Mouse (Mus musculus): ENCODE results near the gene Aph1b.

- TF ChIP-seq POLR2A (IDR thresholded peaks at IDR 0.05; ENCODE audit: extremely low read depth, insufficient read depth, low read length) (no peak), CTCF (IDR thresholded peaks at IDR 0.05; ENCODE audit: low read depth, low read length) (no peak)
Observed at GRCm38 (mm10) chr9:66801947-66802346, 6.7 kb upstream of the Aph1b start.

Measured in liver, adult 2 months (tissue).